Mouse (Mus musculus) hindbrain, embryonic 13.5 days (tissue): Measurements from ENCODE around the gene AI597479. TPM values are rescaled to one million over a fixed set of nuclear protein-coding genes. Genes with fewer than 3 reads are reported as not detected.

Experiments
- ATAC-seq: fragments of 200-750 bp; cut with Nextera tagmentation; 2 replicates; pipeline ENCODE4 v1.8.0; 2017; ENCODE audit warnings: moderate TSS enrichment; ENCODE audit not compliant: low FRiP score
- H3K27ac ChIP-seq: fragments of 300-500 bp; sonication (generic); 2 replicates; pipeline ENCODE4 v1.5.1; 2015; ENCODE audit warnings: inconsistent platforms, mild to moderate bottlenecking, moderate library complexity
- H3K27me3 ChIP-seq: fragments of 300-500 bp; sonication (generic); 2 replicates; pipeline ENCODE4 v1.6.1; 2015; ENCODE audit warnings: mild to moderate bottlenecking, inconsistent platforms
- H3K36me3 ChIP-seq: fragments of 300-500 bp; sonication (generic); 2 replicates; pipeline ENCODE4 v1.6.1; 2015; ENCODE audit warnings: mild to moderate bottlenecking, inconsistent platforms
- H3K4me1 ChIP-seq: fragments of 300-500 bp; sonication (generic); replicated peaks from 2 replicates; pipeline ENCODE4 v1.6.1; 2015; ENCODE audit warnings: inconsistent platforms
- H3K4me2 ChIP-seq: fragments of 300-500 bp; sonication (generic); 2 replicates; pipeline ENCODE4 v1.6.1; 2015; ENCODE audit warnings: inconsistent platforms, mild to moderate bottlenecking, moderate library complexity
- H3K4me3 ChIP-seq: fragments of 300-500 bp; sonication (generic); 2 replicates; pipeline ENCODE4 v1.5.1; 2015; ENCODE audit warnings: mild to moderate bottlenecking, inconsistent platforms
- H3K9ac ChIP-seq: fragments of 300-500 bp; sonication (generic); 2 replicates; pipeline ENCODE4 v1.6.1; 2015; ENCODE audit warnings: mild to moderate bottlenecking, inconsistent platforms
- H3K9me3 ChIP-seq: fragments of 300-500 bp; sonication (generic); 2 replicates; pipeline ENCODE4 v1.6.1; 2016; ENCODE audit warnings: inconsistent platforms
- WGBS: fragments of 180-500 bp; shearing (Covaris S2); methylation state at CpG from one replicate; pipeline ENCODE4 v1.1.7; 2015; 5-methylcytosine and 5-hydroxymethylcytosine counted together
- polyA plus RNA-seq: library from polyadenylated mRNA; unstranded; fragments of >200 nt; fragmentation: Nextera tagmentation; extraction: Ambion mirVana; gene quantifications from 2 replicates; pipeline ENCODE4 v1.2.1, GENCODE M21; 2015

Gene AI597479
- polyA plus RNA-seq, 1 experiment from 2014 or later = 48.3 TPM

DNA sequence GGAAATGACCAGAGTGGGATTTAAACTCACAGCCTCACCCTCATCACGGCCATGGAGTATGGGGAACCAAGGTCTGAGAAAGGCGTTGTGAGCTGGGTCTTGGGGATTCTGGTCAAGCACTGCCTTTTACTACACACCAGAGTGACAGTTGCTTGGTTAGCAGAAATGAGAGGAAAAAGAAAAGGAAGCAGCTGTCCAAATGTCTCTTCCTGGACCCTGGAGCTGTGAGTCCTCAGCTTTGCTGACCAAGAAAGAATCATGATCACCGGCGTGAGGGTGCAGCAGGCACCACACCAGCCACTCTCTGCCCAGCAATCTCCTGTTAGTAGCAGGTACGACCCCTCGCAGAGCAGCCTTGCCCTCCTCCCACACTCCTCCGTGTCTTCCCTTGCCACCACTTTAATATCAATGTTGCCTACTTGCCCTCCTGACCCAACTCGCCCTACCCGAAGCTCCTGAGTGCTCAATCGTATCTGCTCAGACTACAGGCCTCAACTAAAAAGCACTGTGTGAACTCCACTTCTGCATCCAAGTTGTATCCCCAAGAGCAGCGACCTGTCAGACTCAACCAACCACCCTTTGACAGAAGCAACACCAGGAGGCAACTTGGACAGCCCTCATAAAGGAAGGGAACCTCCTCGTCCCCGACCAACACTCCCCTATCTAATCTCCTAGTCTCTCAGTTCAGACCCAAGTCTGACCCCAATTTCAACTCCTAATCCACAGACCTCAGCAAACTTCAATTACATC, 7.0 kb upstream of the AI597479 start:
- H3K27me3 ChIP-seq = no peaks in the 10 kb centered on the region
- no peaks in the 10 kb centered on the region for H3K36me3 ChIP-seq
- WGBS = 45% methylated on average over 13 of the region's 13 CpGs
- H3K4me1 ChIP-seq = peaks cover 32% of the 10 kb centered on the region
- ATAC-seq = peak; percentile 27
- peak overlapping the region; percentile 68 for H3K4me2 ChIP-seq
- H3K27ac ChIP-seq = peak overlapping the region; percentile 94; the same call in 1 of the 2 replicates
- no peaks in the 10 kb centered on the region for H3K9me3 ChIP-seq
- H3K4me3 ChIP-seq = peak overlapping the region; percentile 76
- H3K9ac ChIP-seq = peak overlapping the region; percentile 91

DNA sequence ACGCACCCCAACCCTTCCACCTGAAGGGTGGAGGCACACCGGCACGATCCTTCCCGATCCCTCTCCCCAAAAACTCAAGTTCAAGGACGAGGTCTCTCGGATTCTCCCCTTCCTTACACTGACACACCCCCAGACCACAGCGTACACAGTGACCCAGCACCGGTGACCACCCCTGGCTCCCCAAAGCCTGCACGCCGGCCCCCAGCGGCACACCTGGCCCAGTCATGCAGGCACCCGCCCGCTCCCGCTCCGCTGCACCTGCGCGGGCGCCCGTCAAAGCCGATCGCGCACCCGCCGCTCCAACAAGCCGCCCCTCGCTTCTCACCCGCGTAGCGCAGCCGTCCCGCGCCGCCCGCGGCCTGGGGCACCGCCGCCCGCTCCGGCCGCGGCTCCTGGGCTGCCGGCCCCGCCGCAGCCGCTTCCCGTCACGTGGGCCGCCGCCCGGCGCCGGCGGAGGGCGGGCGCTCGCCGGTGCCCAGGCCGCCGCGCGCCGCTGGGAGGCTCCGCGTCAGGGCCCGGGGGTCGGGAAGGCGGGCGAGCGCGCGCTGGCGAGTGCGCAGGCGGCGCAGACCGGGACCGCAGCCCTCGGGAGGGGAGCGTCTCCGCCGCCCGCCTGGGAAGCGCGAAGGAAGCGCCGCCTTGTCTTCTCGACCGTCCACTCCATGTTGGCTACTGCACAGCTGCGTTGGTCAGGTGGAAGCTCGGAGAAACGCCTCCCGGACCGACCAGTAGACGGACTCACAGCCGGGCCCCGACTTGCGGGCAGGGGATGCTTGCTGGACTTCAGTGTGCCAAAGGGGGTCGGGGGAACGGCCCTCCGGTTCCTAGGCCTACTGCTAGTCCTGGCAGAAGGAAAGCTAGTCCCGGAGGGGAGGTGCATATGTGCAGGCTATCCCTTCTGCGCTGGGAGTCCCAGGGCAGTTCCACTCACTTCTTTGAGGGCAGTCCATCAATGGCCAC, 6.2 kb upstream of the AI597479 start:
- Histone ChIP-seq H3K27ac (peak overlapping the region; percentile 94), H3K9me3 (no peaks in the 10 kb centered on the region), H3K4me2 (peak overlapping the region; percentile 68), H3K4me3 (peak overlapping the region; percentile 76), H3K27me3 (no peaks in the 10 kb centered on the region), H3K9ac (peak overlapping the region; percentile 91), H3K4me1 (peaks cover 38% of the 10 kb centered on the region), H3K36me3 (no peaks in the 10 kb centered on the region)
- WGBS = under 1% methylated on average over 97 of the region's 102 CpGs
- peak; percentile 84 for ATAC-seq

DNA sequence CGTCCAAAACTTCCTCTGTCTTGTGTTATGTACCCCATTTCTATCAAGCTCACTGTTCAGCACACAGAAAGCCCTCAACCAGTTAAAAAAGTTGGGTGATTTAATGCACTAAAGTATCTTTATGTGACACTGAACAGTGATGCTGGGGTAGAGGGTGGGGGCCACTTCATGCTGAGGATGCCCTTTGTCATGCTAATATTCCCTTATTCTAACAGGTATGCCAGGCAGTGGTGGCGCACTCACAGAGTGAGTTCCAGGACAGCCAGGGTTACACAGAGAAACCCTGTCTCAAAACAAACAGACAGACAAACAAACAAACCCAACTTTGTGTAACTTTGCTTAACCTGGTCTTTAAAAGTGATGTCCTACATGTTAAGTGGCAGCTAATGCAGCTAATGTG, 4.3 kb upstream of the AI597479 start:
- H3K4me1 ChIP-seq = peaks cover 40% of the 10 kb centered on the region
- no peaks in the 10 kb centered on the region for H3K36me3 ChIP-seq
- 84% methylated on average over 2 of the region's 2 CpGs for WGBS
- no peak overlapping the region for H3K4me2 ChIP-seq
- no peaks in the 10 kb centered on the region for H3K27me3 ChIP-seq
- no peak overlapping the region for H3K27ac ChIP-seq
- no peaks in the 10 kb centered on the region for H3K9me3 ChIP-seq
- H3K4me3 ChIP-seq = no peak overlapping the region
- ATAC-seq = no peak
- no peak overlapping the region for H3K9ac ChIP-seq

DNA sequence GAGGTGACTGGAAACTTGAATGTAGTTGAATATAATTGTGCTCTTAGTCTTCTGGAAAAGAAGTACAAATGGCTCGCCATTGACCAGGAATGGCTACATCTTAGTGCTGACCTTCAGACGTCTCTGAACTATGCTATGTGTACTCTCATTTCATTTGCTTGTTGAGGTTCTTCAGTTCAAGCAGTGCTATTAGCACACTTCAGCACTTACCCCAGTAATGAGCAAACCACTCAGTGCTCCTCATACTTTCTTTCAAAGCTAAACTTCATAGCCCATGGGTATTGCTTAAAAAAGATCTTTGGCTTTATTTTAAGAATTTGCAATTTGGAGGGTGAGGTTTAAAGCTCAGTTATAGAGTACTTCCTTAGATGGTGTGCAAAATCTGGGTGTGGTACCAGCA, 10.2 kb downstream of the AI597479 start:
- no peaks in the 10 kb centered on the region; the same call in 1 of the 2 replicates for H3K9me3 ChIP-seq
- H3K4me2 ChIP-seq = no peak overlapping the region
- H3K4me3 ChIP-seq = no peak overlapping the region
- no peak overlapping the region for H3K27ac ChIP-seq
- 93% methylated on average over 2 of the region's 2 CpGs for WGBS
- no peaks in the 10 kb centered on the region for H3K27me3 ChIP-seq
- H3K4me1 ChIP-seq = no peaks in the 10 kb centered on the region
- H3K36me3 ChIP-seq = peaks cover 71% of the 10 kb centered on the region
- no peak for ATAC-seq
- no peak overlapping the region for H3K9ac ChIP-seq

DNA sequence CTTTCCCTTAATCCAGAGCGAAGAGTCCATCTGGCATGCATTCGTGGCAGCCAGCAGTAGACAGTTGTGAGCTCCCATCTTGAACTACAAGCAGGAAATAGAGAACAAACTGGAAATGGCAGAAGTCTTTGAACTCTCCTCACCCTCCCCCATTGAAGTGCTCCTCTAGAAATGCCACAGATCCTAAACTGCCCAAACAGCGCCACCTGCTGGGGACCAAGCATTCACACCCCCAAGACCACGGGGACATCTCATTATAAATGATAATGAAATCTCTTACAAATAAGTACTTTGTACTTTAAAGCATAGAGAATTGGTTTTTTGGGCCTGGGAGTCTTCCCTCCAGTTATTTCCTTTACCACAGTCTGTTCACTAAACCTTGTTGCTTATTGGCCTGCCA, 12.0 kb downstream of the AI597479 start:
- Histone ChIP-seq H3K4me1 (no peaks in the 10 kb centered on the region), H3K4me3 (no peak overlapping the region), H3K9ac (no peak overlapping the region), H3K27ac (no peak overlapping the region), H3K36me3 (peaks cover 75% of the 10 kb centered on the region), H3K9me3 (no peaks in the 10 kb centered on the region), H3K4me2 (no peak overlapping the region), H3K27me3 (no peaks in the 10 kb centered on the region)
- 50% methylated on average over 4 of the region's 4 CpGs for WGBS
- no peak for ATAC-seq

DNA sequence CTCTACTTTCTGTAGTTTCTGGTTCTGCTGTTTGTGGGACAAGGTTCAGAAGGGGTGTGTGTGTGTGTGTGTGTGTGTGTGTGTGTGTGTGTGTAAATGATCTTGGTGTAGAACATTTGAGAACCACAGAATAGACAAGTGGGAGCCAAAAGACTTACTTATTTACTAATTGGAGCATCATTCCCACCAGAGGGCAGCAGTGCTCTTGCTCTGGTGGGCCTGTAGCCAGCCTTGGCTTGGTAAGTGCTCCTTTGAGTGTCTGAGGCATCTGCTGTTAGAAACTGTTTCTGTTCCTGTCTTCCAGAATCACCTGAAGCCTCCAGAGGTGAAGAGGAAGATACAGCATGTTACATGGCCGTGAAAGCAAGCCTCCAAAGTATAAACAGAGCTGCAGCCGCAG, 14.4 kb downstream of the AI597479 start:
- no peak for ATAC-seq
- H3K9me3 ChIP-seq = no peaks in the 10 kb centered on the region

GRCm38 (mm10) chr1:43117435-43117834, 18.9 kb downstream of the AI597479 start:
- Histone ChIP-seq H3K27me3 (no peaks in the 10 kb centered on the region), H3K36me3 (peaks cover 70% of the 10 kb centered on the region)
- no peak for ATAC-seq

More for the DNA sequence above, 14.4 kb downstream of the AI597479 start:
- Histone ChIP-seq H3K4me2 (no peak overlapping the region), H3K27me3 (no peaks in the 10 kb centered on the region), H3K4me1 (no peaks in the 10 kb centered on the region), H3K36me3 (peaks cover 78% of the 10 kb centered on the region), H3K27ac (no peak overlapping the region), H3K4me3 (no peak overlapping the region), H3K9ac (no peak overlapping the region)
- 96% methylated on average over 2 of the region's 2 CpGs for WGBS

GRCm38 (mm10) chr1:43120950-43121349, 22.4 kb downstream of the AI597479 start:
- 98% methylated on average over 5 of the region's 5 CpGs for WGBS
- Histone ChIP-seq H3K27me3 (no peaks in the 10 kb centered on the region), H3K36me3 (peaks cover 49% of the 10 kb centered on the region), H3K4me2 (no peak overlapping the region), H3K9ac (no peak overlapping the region), H3K9me3 (no peaks in the 10 kb centered on the region), H3K4me3 (no peak overlapping the region), H3K4me1 (no peaks in the 10 kb centered on the region), H3K27ac (no peak overlapping the region)
- no peak for ATAC-seq

More at GRCm38 (mm10) chr1:43117435-43117834, 18.9 kb downstream of the AI597479 start:
- 97% methylated on average over 8 of the region's 8 CpGs for WGBS
- H3K9me3 ChIP-seq = no peaks in the 10 kb centered on the region
- no peak overlapping the region for H3K4me2 ChIP-seq
- H3K9ac ChIP-seq = no peak overlapping the region
- no peak overlapping the region for H3K4me3 ChIP-seq
- no peak overlapping the region for H3K27ac ChIP-seq
- no peaks in the 10 kb centered on the region for H3K4me1 ChIP-seq

DNA sequence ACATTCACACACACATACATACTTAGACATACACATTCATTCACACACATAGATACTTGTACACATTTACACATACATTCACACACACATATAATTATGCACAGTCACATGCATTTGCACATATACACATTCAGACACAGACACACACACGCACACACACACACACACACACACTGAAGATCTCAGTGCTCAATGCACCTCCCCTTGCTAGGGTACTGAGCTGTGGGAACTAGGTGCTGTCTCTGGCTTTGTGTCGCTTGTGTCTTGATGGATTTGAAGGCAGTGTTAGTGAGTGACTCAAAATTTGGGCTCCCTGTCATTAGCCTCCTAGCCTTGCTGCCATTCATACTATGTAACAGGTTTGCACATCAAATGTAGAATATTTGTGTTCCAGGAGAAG, 24.1 kb downstream of the AI597479 start:
- no peaks in the 10 kb centered on the region for H3K4me1 ChIP-seq
- no peak overlapping the region for H3K9ac ChIP-seq
- H3K4me2 ChIP-seq = no peak overlapping the region
- H3K27ac ChIP-seq = no peak overlapping the region
- WGBS = 93% methylated on average over 2 of the region's 2 CpGs
- H3K9me3 ChIP-seq = no peaks in the 10 kb centered on the region
- H3K4me3 ChIP-seq = no peak overlapping the region
- H3K27me3 ChIP-seq = no peaks in the 10 kb centered on the region
- H3K36me3 ChIP-seq = peaks cover 39% of the 10 kb centered on the region
- no peak for ATAC-seq

DNA sequence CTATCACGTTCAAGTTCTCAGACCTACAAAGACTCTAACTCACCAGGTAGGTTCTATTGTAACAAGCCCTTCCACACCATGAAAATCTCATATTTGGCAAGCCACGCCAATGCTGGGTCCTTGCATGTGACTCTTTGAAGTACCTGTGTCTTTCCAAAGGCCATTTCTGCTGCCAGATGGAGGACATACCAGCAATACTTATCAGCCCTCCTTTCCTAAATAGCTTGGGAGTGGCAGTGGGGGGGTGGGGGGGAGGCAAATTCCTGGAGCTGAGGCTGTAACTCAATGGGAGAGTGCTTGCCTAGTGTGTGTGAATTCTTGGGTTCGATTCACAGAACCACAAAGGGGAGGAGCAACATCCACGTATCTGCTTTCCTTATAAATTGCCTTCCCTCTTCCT, 26.2 kb downstream of the AI597479 start:
- Histone ChIP-seq H3K4me3 (no peak overlapping the region), H3K27ac (no peak overlapping the region), H3K36me3 (peaks cover 32% of the 10 kb centered on the region), H3K4me1 (no peaks in the 10 kb centered on the region), H3K9me3 (no peaks in the 10 kb centered on the region), H3K9ac (no peak overlapping the region), H3K4me2 (no peak overlapping the region), H3K27me3 (no peaks in the 10 kb centered on the region)
- no peak for ATAC-seq
- 82% methylated on average over 4 of the region's 4 CpGs for WGBS

DNA sequence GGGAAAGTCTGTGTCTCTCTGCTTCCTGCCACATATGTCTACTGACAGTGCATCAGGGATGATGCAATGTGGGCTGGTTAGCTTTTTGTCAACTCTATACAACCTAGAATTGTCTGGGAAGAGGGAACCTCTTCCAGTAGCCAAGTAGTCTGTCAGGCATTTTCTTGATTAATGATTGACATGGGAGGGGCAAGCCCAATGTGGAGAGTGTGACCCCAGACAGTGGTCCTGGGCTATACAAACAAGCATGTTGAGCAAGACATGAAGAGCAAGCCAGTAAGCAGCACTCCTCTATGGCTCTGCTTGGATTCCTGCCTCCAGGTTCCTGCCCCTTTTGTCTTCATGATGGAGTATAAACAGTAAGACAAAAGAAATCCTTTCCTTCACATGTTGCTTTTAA, 28.7 kb downstream of the AI597479 start:
- no peaks in the 10 kb centered on the region for H3K9me3 ChIP-seq
- no peak overlapping the region for H3K9ac ChIP-seq
- H3K27me3 ChIP-seq = no peaks in the 10 kb centered on the region
- peaks cover 25% of the 10 kb centered on the region for H3K36me3 ChIP-seq
- no peaks in the 10 kb centered on the region for H3K4me1 ChIP-seq
- no peak overlapping the region for H3K27ac ChIP-seq
- H3K4me2 ChIP-seq = no peak overlapping the region
- ATAC-seq = no peak
- H3K4me3 ChIP-seq = no peak overlapping the region

- Histone ChIP-seq H3K27me3 (no peaks in the 10 kb centered on the region), H3K27ac (no peak overlapping the region), H3K9ac (no peak overlapping the region), H3K9me3 (no peaks in the 10 kb centered on the region), H3K4me3 (no peak overlapping the region), H3K4me1 (no peaks in the 10 kb centered on the region), H3K4me2 (no peak overlapping the region), H3K36me3 (peaks cover 25% of the 10 kb centered on the region)
- WGBS = 75% methylated on average over 8 of the region's 8 CpGs
- no peak for ATAC-seq
Measured at GRCm38 (mm10) chr1:43127820-43128610, 29.5 kb downstream of the AI597479 start.
